Mouse (Mus musculus) midbrain, embryonic 16.5 days (tissue): Measurements from ENCODE around the gene Cald1. TPM values are rescaled to one million over a fixed set of nuclear protein-coding genes. Genes with fewer than 3 reads are reported as not detected.

ENCODE experiments used
- ATAC-seq: fragments of 200-750 bp; cut with Nextera tagmentation; 2 replicates; pipeline ENCODE4 v1.8.0; 2017; ENCODE audit warnings: moderate TSS enrichment
- H3K27ac ChIP-seq: fragments of 300-500 bp; sonication (generic); 2 replicates; pipeline ENCODE4 v1.5.1; 2014; ENCODE audit warnings: mild to moderate bottlenecking, low read length, mixed read lengths
- H3K27me3 ChIP-seq: fragments of 300-500 bp; sonication (generic); 2 replicates; pipeline ENCODE4 v1.6.1; 2014; ENCODE audit warnings: low read depth, low read length, mixed read lengths; ENCODE audit not compliant: control insufficient read depth, insufficient read depth
- H3K36me3 ChIP-seq: fragments of 300-500 bp; sonication (generic); 2 replicates; pipeline ENCODE4 v1.6.1; 2014; ENCODE audit warnings: mild to moderate bottlenecking, low read length, moderate library complexity, mixed read lengths; ENCODE audit not compliant: control insufficient read depth, insufficient read depth
- H3K4me1 ChIP-seq: fragments of 300-500 bp; sonication (generic); 2 replicates; pipeline ENCODE4 v1.6.1; 2014; ENCODE audit warnings: mild to moderate bottlenecking, low read length, mixed read lengths; ENCODE audit not compliant: control insufficient read depth, insufficient read depth
- H3K4me2 ChIP-seq: fragments of 300-500 bp; sonication (generic); 2 replicates; pipeline ENCODE4 v1.6.1; 2014; ENCODE audit warnings: mild to moderate bottlenecking, low read length, mixed read lengths
- H3K4me3 ChIP-seq: fragments of 300-500 bp; sonication (generic); 2 replicates; pipeline ENCODE4 v1.5.1; 2014; ENCODE audit warnings: low read depth, mild to moderate bottlenecking, low read length, moderate library complexity, mixed read lengths
- H3K9ac ChIP-seq: fragments of 300-500 bp; sonication (generic); 2 replicates; pipeline ENCODE4 v1.6.1; 2014; ENCODE audit warnings: low read depth, low read length, mixed read lengths
- H3K9me3 ChIP-seq: fragments of 300-500 bp; sonication (generic); replicated peaks from 2 replicates; pipeline ENCODE4 v1.6.1; 2014; ENCODE audit warnings: mild to moderate bottlenecking, low read length, mixed read lengths; ENCODE audit not compliant: control insufficient read depth, poor library complexity, severe bottlenecking
- WGBS: fragments of 180-500 bp; shearing (Covaris S2); extraction: QIAGEN DNeasy Blood & Tissue Kit; methylation state at CpG from one replicate; pipeline ENCODE4 v1.1.7; 2014; 5-methylcytosine and 5-hydroxymethylcytosine counted together
- polyA plus RNA-seq: library from polyadenylated mRNA; unstranded; fragments of >200 nt; fragmentation: Nextera tagmentation; extraction: Ambion mirVana; gene quantifications from 2 replicates; pipeline ENCODE4 v1.2.1, GENCODE M21; 2015

The Cald1 gene
- 52.1 and 58.2 TPM in 2 replicates for polyA plus RNA-seq

DNA sequence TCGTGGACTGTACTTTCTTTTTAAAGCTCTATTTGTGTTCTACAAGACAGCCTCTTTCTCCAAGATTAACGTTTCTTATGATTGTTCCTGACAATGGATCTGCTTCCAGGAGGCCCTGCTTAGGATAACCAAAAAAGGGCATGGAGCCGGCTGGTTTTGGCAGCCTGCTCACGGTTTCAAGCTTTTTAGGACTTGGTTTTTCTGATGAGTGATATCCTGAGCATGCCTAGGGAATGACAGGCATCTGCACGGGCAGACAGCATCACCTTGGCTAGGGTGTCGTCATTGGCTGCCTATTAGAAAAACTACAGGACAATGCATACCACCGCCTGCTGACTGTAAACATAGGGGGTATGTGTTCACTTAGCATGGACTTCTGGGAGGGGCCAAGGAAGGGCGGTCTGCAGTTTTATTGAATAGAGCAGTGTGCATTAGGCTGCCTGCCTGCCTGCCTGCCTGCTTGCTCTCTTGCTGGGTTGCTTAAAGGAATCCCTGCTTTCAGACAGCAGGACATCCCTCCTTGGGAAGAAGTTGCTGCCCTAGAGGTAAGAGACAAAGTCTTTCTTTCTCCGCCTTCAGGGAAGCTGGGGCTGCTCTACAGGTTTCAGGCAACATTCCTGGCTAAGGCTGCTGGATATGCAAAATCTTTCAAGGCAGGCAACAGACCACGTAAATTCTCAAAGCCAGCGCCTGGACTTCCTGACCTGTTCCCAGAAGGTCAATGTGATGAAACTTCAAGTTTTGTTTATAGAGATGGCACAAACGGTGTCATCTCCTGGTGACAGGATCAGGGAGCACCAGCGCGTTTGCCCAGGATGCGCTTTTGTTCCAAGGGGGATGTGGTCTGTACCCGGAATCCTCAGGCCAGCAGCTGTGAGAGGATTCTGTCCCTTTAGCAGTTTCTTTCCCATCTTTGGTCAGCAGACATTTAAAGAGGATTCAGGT is at the start of gene Cald1:
Cald1 (plus strand) TSS at position 380 of the 945 bp plus-strand sequence.
- no peaks in the 10 kb centered on the region for H3K27me3 ChIP-seq
- no peaks in the 10 kb centered on the region for H3K9me3 ChIP-seq
- no peak within 1 kb of the TSS for H3K27ac ChIP-seq
- H3K4me3 ChIP-seq, result peak within 1 kb of the TSS; percentile 26
- WGBS, result 3% methylated on average over 16 of the region's 16 CpGs
- peak within 1 kb of the TSS; percentile 44 for H3K4me2 ChIP-seq
- ATAC-seq, result peak; percentile 78
- H3K36me3 ChIP-seq, result no peaks in the 10 kb centered on the region
- H3K9ac ChIP-seq, result peak within 1 kb of the TSS; percentile 21; the same call in 1 of the 2 replicates
- H3K4me1 ChIP-seq, result peaks cover 7% of the 10 kb centered on the region

DNA sequence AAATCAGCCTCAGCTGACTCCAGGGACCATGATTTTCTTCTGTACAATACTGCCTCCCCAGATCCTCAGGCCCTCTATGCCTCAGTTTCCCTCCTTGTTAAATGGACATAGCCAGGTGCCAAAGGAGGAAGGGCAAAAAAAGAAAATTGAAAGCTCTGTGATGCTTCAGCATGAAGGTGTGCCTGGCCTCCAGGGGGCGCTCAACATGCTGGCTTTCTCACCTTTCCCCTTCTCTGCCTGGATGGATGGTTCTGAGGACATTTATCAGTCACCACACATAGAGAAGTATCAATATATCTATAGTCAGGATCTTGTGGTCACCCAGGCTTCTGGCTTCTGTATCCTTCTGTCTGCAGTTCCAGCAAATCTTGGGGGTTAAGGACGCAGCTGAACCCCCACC is 49.3 kb upstream of the Cald1 start:
- peaks cover under 1% of the 10 kb centered on the region; the same call in 1 of the 2 replicates for H3K4me1 ChIP-seq
- no peaks in the 10 kb centered on the region for H3K36me3 ChIP-seq
- H3K9ac ChIP-seq, result no peak overlapping the region
- H3K4me3 ChIP-seq, result no peak overlapping the region
- no peaks in the 10 kb centered on the region for H3K9me3 ChIP-seq
- 41% methylated on average over 2 of the region's 2 CpGs for WGBS
- no peak for ATAC-seq
- no peak overlapping the region for H3K4me2 ChIP-seq
- no peaks in the 10 kb centered on the region for H3K27me3 ChIP-seq
- H3K27ac ChIP-seq, result no peak overlapping the region

DNA sequence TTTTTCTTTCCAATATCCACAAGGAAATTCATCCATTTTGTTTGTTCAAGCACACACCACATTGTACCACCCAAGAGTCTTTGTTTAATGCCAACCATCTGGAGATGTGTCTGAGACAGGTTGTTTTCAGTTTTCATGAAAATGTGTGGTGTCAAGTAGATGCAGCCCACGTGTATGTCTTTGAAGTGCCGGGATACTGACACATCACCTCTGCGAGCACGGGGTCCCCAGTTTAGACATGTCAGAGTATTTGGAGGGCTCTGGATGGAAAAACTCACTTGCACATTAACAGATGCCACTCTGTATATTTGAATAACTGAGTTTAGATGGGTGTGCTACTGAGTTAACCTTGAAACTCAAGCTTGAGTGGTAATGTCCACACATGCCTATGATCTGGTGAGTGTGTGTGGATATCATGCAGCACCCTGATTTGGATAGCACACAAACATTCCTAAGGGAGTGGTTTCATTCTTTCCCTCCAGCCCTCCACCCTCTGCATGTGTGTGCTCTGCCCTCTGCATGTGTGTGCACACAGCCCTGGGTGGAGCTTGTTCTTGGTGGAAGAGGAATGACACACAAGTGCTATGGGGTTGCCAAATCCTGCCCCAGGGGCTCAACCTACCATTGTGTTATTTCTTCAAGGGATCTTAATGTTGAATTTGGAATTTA is 45.7 kb upstream of the Cald1 start:
- Histone ChIP-seq H3K4me2 (no peak overlapping the region), H3K4me3 (no peak overlapping the region), H3K36me3 (no peaks in the 10 kb centered on the region), H3K4me1 (no peaks in the 10 kb centered on the region), H3K9ac (no peak overlapping the region), H3K9me3 (no peaks in the 10 kb centered on the region), H3K27ac (no peak overlapping the region), H3K27me3 (no peaks in the 10 kb centered on the region)
- ATAC-seq, result no peak
- WGBS, result 87% methylated on average over 4 of the region's 4 CpGs

DNA sequence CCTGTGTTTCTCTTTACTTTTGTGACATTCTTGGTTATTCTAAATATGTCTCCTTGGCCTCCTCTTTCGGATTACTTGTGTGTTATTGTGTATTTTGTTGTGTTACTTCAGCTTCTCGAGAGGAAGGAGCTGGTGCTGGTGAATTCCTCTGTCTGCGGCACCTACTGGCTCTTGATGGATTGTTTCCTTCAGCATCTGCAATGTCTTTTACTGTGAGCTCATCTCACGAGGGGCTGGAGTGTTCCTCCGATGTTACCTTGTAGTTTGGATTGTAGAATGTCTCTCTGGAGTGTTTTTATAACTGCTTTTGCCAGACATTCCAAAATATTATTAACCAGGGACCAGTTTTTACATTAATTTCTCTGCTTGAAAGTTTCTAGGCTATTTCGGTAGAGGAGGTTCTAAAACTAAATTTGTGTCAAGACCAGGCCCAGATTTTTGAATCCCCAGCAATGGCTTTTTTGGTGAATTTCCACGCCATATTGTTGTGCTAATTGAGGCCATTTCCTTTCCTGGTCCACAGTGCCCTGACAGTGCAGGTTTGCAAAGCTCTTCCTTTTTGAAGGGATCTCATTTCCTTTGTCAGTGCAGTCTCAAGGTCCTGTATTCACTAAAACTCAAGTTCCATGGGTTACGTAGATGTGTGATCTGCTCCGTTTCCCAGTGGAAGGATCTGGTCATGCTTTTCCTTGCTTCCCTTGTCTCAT is 43.9 kb upstream of the Cald1 start:
- Histone ChIP-seq H3K9me3 (no peaks in the 10 kb centered on the region), H3K36me3 (no peaks in the 10 kb centered on the region), H3K4me2 (no peak overlapping the region), H3K9ac (no peak overlapping the region), H3K4me1 (no peaks in the 10 kb centered on the region), H3K4me3 (no peak overlapping the region), H3K27me3 (no peaks in the 10 kb centered on the region), H3K27ac (no peak overlapping the region)
- no peak for ATAC-seq
- WGBS, result 80% methylated on average over 9 of the region's 9 CpGs

DNA sequence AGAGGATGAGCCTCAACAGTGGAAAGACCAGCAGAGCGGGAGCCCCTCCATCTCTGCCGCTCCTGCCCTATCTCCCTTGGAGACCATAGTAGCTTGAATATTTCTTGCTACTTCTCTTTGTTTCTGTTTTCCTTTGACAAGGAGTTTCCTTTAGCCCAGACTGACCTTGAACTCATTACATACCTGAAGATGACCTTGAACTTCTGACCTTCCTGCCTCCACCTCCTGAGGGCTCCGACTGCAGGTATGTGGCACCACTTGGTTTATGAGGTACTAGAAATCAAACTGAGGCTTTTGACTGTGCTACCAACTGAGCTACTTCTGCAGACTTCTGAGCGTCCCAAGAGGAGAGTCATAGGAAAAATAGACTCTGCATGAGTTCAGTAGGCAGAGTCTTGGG is 38.8 kb upstream of the Cald1 start:
- ATAC-seq, result no peak
- H3K27me3 ChIP-seq, result no peaks in the 10 kb centered on the region
- H3K9me3 ChIP-seq, result no peaks in the 10 kb centered on the region
- no peak overlapping the region for H3K27ac ChIP-seq
- no peak overlapping the region for H3K4me2 ChIP-seq
- WGBS, result 93% methylated on average over 4 of the region's 4 CpGs
- H3K9ac ChIP-seq, result no peak overlapping the region
- no peak overlapping the region for H3K4me3 ChIP-seq
- H3K36me3 ChIP-seq, result no peaks in the 10 kb centered on the region
- no peaks in the 10 kb centered on the region for H3K4me1 ChIP-seq

DNA sequence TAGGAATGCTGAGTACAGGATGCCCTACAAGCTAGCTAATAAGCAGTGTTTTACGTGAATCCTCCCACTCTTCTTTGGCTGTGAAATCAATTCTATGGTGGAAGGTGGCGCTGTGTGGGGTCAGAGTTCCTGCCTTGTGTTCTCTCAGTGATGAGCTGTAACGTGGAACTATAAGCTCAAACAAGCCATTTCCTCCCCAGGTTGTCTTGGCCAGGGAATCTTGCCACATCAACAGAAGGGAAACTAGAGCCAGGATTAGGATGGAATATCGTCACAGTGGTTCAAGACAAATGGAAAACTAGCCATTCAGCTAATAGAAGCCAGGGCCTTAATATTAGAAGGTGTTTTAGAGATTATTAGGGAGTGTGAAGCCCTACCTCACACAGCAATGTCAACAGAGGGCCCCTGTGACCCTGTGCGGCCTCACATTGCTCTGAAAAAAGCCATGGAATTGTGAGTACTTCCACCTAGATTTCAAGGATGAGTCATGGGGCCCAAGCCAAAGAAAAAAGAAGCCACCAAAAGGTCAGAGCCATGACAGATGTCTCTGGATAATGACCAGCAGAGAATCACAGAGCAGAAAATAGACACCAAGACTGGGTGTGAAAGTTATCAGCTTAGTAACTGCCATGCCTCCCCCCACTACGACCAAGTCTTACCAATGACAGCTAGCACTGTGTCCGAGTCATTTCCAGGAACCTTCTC is 33.0 kb upstream of the Cald1 start:
- Histone ChIP-seq H3K9ac (no peak overlapping the region), H3K4me3 (no peak overlapping the region), H3K27me3 (no peaks in the 10 kb centered on the region), H3K4me2 (no peak overlapping the region), H3K4me1 (no peaks in the 10 kb centered on the region), H3K27ac (no peak overlapping the region), H3K9me3 (no peaks in the 10 kb centered on the region), H3K36me3 (no peaks in the 10 kb centered on the region)
- no peak for ATAC-seq
- 82% methylated on average over 7 of the region's 7 CpGs for WGBS

DNA sequence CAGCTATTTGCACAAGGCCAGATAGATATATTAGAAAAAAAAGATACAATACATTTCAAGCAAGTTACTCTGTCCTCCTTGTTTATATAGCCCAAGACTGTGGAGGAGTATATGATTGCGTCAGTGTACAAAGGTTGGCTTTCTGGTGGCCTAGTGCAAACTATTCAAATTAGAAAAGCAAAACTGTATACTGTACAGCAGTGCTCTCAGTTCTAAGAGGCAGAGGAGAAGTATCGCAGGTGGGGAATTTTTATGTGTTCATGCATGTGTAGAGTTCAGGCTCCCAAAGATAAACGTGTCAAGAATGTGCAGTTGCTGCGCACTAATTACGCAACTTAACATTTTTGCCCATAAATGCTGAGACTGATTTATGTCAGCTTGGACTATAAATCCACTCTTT is 31.0 kb upstream of the Cald1 start:
- Histone ChIP-seq H3K27me3 (no peaks in the 10 kb centered on the region), H3K9me3 (no peaks in the 10 kb centered on the region), H3K36me3 (no peaks in the 10 kb centered on the region), H3K4me3 (no peak overlapping the region), H3K9ac (no peak overlapping the region), H3K4me2 (no peak overlapping the region), H3K27ac (no peak overlapping the region), H3K4me1 (no peaks in the 10 kb centered on the region)
- WGBS, result 95% methylated on average over 5 of the region's 5 CpGs
- no peak for ATAC-seq

DNA sequence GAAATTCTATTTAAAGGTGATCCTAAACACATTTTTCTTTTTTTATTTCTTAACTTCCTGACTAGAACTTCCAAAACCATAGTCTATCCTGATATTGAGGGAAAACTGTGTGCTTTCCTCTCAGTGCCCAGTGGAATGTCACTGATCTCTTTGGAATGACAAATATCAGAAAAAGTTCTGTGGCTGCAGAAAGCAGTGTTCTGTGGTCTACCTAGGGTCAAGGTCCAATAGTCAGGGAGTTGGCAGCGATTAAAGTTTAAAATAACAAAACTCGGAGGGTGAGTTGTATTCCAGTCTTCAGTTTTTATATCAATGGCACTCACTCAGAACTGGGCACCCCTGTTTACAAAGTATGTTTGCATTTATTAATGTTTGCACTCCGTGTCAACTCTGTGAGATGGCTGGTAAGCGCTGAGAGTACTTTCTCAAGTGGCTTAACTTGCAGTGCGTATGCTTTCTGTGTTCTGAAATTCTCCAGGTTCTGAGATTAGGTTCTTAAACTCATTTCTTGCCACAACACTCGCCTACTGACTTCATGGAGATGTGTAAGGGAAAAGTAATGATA is 18.7 kb upstream of the Cald1 start:
- H3K4me3 ChIP-seq, result no peak overlapping the region
- no peak for ATAC-seq
- 88% methylated on average over 6 of the region's 6 CpGs for WGBS
- no peak overlapping the region for H3K4me2 ChIP-seq
- H3K4me1 ChIP-seq, result no peaks in the 10 kb centered on the region
- H3K9me3 ChIP-seq, result no peaks in the 10 kb centered on the region
- H3K27me3 ChIP-seq, result no peaks in the 10 kb centered on the region
- no peaks in the 10 kb centered on the region for H3K36me3 ChIP-seq
- H3K9ac ChIP-seq, result no peak overlapping the region
- no peak overlapping the region for H3K27ac ChIP-seq
